Mouse (Mus musculus) ES-Bruce4 (cell line): ENCODE measurements around the gene Sptbn1.

Experiments used
- CTCF ChIP-seq: IDR thresholded peaks from one replicate; pipeline ENCODE4 v1.8.1; 2011; ENCODE audit warnings: low read depth, low read length
- EP300 ChIP-seq: IDR thresholded peaks from 2 replicates; pipeline ENCODE4 v1.6.1; 2011; ENCODE audit warnings: low read depth, low read length; ENCODE audit not compliant: insufficient read depth
- POLR2A ChIP-seq: IDR thresholded peaks from one replicate; pipeline ENCODE4 v1.8.1; 2011; ENCODE audit warnings: low read length; ENCODE audit not compliant: insufficient read depth

- TF ChIP-seq CTCF: no peak
- no peak for TF ChIP-seq POLR2A
- TF ChIP-seq EP300: no peak
These were observed 70.3 kb downstream of the Sptbn1 start for GRCm38 (mm10) chr11:30197564-30198090.
